Mouse (Mus musculus): ENCODE measurements around the gene Cdc37.

- TF ChIP-seq POLR2A (IDR thresholded peaks at IDR 0.05; ENCODE audit: low read depth, low read length) (no peak), CTCF (conservative IDR thresholded peaks at IDR 0.05; ENCODE audit: insufficient read depth, insufficient read length, low read depth, low read length) (no peak)
Observed at GRCm38 (mm10) chr9:21121483-21121882, 28.3 kb downstream of the Cdc37 start.
